Mouse (Mus musculus): ENCODE data around the gene Olfr90.

- TF ChIP-seq CTCF (IDR thresholded peaks at IDR 0.05; ENCODE audit: borderline replicate concordance, insufficient read depth, low read depth, low read length): no peak
- no peak for TF ChIP-seq POLR2A (IDR thresholded peaks at IDR 0.05; ENCODE audit: borderline replicate concordance, insufficient read depth, low read length)
Observed at GRCm38 (mm10) chr17:37098178-37098577, 9.9 kb upstream of the Olfr90 start, which contains the start of gene Olfr91.

Measured in cerebellum, adult 2 months (tissue).